Mouse (Mus musculus) E14TG2a.4 (cell line): ENCODE results near the gene Plcg2.

Source experiments
- CTCF ChIP-seq: conservative IDR thresholded peaks from 2 replicates; pipeline ENCODE4 v1.5.1; 2014; ENCODE audit warnings: low read length
- POU5F1 ChIP-seq: IDR thresholded peaks from 2 replicates; pipeline ENCODE4 v1.6.1; 2014; ENCODE audit warnings: low read length, borderline replicate concordance

DNA sequence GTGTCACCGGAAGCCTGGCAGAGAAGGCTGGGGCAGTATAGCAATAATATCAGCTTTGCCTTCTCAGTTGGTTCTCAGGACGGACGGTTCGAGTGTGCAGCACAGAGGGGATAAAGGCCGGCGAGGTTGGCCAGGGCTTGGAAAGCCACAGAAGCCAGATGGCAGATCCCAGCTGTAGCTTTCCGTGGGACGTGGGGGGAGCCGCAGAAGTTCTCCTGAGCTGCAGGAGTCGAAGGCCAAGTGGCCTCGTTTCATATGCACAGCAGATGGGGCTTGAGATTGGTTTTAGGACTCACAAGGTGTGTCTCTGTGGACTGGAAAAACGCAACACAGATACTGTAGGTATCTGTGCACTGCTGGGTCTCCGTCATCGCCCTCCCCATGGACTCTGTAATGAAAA lies 106.6 kb downstream of the Plcg2 start:
- TF ChIP-seq CTCF (no peak), POU5F1 (no peak)
